Mouse (Mus musculus): ENCODE results near the gene Ros1.

The Ros1 gene

DNA sequence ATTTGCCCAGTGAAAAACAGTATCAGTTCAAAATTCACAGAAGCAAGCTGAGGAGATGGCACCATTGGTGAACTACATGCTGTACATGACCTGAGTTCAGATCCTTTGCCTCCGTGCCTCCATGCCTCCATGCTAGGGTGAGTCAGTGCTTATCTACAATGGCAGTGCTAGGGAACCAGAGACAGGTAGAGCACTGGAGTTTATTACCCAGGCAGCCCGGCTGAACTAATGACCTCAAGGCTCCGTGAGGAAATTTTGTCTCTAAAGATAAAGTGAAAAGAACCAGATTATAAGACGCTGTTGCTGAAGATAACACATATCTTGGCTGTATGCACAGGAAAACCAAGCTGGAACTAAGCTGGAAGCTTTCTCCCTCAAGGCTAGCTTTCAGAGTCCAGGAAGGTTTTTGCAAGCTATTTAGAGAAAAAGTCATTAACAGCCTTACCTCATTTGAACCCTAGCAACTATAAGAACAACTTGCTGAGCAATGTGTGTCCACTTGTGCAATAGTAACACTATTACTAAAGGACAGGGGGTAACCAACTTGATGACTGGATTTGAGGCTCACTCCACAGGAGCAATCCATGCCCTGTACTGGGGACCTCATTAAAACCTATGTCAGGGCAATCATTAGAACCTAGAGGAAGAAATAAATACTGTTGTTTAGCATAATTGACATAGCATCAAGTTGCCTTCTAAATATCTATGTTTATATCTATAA, 61.5 kb downstream of the Ros1 start:
- no peak for DNase-seq

DNA sequence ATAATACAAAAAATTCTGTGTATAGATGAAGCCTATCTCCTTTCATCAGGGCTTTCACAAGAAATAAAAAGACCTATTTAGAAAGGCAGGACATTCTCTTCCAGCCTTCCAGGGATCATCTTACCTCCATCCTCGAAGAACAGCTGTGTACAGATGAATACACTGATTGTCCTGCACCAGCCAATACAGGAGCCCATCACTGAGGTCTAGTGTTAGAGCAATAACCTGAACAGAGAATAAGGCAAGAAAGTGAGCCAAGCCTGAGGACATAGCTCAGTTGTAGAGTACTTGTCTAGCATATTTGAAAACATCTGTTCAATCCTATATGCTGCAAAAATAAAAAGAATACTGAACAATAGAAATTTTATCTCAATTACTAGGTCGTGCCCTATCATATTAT, 64.3 kb downstream of the Ros1 start:
- no peak for DNase-seq

GRCm38 (mm10) chr10:52128874-52129412, 66.1 kb downstream of the Ros1 start:
- peak; percentile 2 to 4 for DNase-seq

DNA sequence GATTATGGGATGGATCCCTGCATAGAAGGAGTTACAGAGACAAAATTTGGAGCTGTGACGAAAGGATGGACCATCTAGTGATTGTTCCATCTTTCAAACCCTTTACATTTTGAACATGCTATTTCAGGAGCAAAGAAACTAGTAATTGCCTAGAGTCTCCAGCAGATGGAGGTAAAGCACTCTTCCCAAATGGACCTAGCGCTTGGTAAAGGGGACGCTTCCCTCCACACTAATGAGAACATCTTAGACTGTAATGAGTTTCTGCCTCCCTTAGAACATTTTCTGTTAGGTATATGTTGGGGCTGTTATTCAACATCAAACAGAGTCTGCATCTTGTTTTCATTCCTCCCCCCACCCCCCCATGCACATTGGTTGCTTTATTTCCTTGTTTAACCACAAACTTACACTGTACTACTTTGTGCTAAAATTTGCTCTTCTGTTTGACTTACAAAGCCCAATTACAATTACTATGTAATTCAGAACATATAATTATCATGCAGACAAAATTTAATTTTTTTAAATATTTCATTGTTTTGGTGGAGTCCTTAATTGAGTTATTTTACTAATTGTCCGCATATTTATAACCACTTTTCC, 88.8 kb downstream of the Ros1 start:
- DNase-seq = peak in 1 of 2 experiments; percentile 4

GRCm38 (mm10) chr10:52101273-52101672, 93.8 kb downstream of the Ros1 start:
- DNase-seq = no peak

DNA sequence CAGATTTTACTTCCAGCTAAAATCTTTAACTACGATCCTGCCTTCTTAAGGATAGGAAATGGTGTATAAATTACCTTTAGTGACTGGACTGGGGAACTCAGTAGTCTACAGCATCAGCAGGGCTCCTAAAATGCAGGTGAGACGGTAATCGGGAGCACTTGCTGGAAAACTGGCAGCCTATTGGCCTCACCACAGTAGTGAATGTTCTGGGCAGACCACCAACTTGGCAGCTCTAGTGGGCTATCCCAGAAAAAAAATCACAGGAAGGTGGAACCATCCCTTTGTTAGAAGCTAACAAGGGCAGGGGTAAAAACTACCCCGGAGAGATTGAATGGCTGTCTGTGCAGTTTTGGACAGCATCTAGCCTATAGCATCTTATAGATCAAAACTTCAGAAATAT, 102.9 kb downstream of the Ros1 start:
- no peak for DNase-seq

DNA sequence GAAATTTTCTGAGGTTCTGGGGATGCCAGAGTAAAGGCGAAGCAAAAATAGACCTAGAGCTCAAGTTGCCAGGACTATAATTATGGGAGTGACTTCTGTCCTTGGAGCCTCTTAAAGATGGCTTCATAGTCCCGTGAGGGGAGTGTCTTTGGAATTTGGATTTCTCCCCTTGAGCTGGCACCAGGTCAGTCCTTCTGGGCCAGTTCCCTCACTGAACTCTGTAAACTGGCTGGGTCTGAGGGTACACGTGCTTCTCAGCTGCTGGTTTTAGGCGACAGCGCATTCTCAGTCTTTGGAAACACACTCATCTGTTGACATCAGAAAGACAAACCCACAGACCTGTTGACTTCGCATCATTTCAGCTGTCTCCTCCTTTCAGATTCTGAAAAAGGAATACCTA, 108.4 kb downstream of the Ros1 start:
- DNase-seq = no peak

DNA sequence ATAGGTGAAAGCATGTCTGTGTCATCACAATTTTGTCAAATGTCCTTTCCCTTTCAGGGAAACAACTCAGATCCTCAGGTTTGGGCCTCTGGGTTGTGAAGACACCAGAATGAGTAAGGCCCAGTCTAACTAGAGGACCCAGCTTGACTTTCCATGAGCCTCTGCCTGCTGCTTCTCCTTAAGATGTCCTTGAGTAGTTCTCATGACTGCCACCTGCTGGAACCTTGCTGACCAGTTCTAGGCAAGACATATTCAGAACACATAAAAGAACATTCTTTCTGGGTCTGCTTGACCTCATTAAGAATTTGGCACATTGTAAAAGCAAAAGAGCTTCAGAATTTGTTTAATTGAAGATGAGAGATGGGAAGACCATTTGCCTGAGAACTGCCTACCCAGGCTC, 122.6 kb downstream of the Ros1 start:
- DNase-seq = peak; percentile 69

DNA sequence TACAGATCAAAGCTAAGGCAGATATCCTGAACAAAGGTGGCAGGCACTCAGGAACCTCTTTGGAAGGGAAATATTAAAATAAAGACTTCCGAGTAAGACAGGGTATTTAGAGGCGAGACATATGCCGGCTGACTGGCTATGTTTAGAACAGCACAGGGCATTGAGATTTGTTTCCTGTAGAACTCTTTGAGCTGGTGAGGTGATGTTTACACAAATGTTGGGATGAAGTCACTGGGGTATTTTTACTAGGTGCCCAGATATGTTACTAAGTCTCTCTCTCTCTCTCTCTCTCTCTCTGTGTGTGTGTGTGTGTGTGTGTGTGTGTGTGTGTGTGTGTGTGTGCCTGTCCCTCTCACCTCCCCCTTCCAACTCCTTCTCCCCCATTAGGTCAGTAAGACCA, 146.8 kb downstream of the Ros1 start:
- no peak for DNase-seq

DNA sequence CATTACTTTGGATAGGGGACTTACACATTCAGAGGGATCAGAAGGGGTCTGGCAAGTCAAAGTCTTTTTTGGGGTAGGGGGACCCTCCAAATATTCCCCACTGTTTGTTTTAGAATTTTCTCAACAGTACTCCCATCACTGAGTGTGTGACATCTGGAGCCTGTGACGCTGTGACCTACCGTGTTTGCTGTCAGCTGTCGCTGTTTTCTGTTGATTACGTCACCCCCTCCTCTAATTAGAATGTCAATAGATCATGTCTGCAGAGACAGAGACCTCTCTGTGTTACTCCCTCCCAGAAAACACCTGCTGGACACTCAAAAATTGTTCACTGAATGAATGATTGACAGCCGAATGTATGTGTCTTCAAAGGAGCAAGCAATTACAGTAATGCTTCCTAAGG, 152.0 kb downstream of the Ros1 start:
- DNase-seq = no peak

DNA sequence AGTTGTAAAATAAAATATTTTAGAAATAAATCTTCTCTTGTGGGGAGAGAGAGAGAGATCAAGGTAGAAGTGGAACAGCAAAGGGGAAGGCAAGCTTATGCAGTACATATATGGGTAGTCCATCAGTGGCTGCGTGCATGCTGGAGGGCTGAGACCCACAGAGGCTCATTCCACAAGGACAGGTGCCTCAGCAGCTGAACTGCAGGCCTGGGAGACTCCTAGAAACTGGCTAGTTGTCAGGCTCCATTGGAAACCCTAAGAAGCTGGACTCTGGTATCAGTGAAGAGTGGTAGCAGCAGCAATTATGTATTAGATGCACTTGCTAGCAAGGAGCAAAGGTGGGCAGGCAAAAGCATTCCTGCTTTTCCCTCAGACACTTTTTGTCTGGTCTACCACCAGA, 155.7 kb downstream of the Ros1 start:
- no peak for DNase-seq

GRCm38 (mm10) chr10:52033729-52034128, 161.3 kb downstream of the Ros1 start:
- no peak for DNase-seq

- no peak for DNase-seq
Measured at GRCm38 (mm10) chr10:52029421-52030080, 165.5 kb downstream of the Ros1 start.

DNA sequence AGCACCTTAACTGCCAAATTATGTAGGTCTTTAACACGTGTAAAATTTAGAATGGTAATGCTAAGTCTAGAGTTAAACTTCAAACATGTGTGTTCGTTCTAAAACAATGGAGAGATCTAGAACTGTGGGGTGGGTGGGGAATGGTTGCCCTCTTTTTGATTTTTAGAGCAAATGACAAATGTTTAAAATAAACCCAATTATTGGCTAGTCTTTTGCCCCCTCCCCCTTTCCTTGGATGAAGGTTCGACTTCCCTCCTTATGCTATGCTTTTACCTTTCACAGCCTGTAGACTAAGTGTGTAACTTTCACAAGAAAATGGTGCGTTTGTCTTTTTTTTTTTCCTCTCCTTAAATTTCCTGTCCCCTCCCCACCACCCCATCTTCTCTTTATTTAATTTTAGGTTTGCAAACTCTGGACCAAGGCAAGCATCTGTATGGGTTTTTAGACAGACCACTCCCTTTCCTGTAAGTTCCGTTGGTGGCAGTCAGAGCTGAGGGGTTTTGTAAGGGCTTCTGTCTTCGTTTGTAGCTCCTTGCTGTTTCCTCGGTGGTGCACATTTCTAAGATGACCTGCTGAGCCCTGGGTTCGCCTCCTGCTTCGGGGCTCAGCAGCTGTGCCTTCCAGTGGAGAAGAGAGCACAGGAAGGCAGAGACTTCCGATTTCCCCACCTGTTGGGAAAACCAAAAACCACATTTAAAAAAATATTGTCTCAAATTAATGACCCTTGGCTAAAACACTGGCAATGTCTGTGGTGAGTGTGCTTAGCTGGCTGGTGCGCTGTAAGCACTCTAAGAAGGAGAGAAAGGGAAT, 166.3 kb downstream of the Ros1 start:
- no peak for DNase-seq

- DNase-seq = peak; percentile 14 to 40
Measured at GRCm38 (mm10) chr10:52027161-52028035, 167.6 kb downstream of the Ros1 start.

GRCm38 (mm10) chr10:52025821-52026220, 169.2 kb downstream of the Ros1 start:
- no peak for DNase-seq

- no peak for DNase-seq
Measured at GRCm38 (mm10) chr10:52025291-52025690, 169.8 kb downstream of the Ros1 start.

DNA sequence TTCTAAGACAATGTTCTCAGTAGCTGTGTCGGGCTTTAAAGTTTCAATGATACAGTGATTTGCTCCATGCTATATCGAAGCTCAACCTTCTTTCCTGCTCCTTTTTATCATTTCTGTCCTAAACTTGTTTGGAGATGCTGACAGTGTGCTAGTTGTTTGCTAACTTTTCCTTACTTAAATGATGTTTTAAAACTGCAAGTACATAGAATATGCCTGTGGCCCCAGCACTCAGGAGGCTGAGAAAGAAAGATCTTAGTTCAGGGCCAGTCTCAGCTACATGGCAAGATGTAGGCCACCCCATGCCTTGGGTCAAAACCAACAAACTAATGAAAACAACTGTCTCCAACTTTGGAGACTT, 171.0 kb downstream of the Ros1 start:
- DNase-seq = no peak

- DNase-seq = peak in 1 of 2 experiments; percentile 12
Measured at GRCm38 (mm10) chr10:52023213-52024052, 171.6 kb downstream of the Ros1 start.

DNA sequence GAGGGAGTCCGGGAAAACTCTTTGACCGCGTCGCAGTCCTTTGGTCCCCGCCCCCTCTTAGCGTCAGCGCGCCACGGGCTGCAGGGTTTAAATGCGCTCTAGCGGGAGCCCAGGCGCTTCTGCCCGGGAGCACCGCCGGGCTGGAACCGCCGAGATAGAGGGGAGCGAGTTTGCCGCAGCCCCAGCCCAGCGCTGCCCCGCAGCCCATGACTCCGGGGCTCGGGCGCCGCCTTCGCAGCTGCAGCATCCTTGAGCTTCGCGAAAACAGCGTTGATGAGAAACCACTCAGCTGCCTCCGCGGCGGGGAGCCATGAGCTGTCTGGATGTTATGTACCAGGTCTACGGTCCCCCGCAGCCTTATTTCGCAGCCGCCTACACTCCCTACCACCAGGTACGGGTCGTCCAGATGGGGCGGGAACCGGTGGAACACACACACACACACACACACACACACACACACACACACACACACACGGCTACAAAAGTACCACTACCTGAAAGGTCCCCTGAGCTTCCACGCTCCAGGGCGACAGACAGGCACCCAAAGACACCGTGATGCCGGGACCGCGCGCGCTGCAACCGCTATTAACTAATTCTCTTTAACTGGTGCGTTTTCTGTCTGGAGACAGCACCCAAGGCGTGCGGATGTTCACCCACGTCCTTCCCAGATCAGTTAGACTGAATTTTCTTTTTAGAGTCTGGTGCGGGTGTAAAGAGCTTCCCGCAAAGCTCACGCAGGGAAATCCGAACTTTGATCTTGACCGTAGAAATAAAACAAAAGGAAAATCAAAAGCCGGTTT, 172.4 kb downstream of the Ros1 start, which contains the start of gene Vgll2:
Vgll2 (plus strand) TSS at position 90 of the 800 bp plus-strand sequence.
- peak; percentile 52 to 58 for DNase-seq

Measured in kidney, postnatal 4 days (tissue).